Mouse (Mus musculus): ENCODE measurements around the gene Zfp518a. TPM values are rescaled to one million over a fixed set of nuclear protein-coding genes. Genes with fewer than 3 reads are reported as not detected.

Gene Zfp518a
- polyA plus RNA-seq (2015; fragmentation: Nextera tagmentation; extraction: Ambion mirVana), result 5.0 and 5.9 TPM in 2 replicates

- peak; percentile 88 for ATAC-seq (replicated peaks; ENCODE audit: insufficient number of reproducible peaks, insufficient read depth, low FRiP score, low read depth)
These were observed at the start of gene Zfp518a for GRCm38 (mm10) chr19:40894519-40895392. TSS of gene Zfp518a (plus strand) at chr19:40894705.

GRCm38 (mm10) chr19:40844731-40845130 is 49.8 kb upstream of the Zfp518a start:
- 87% methylated on average over 13 of the region's 13 CpGs for WGBS
- Histone ChIP-seq H3K9me3 (replicated peaks) (no peaks in the 10 kb centered on the region), H3K36me3 (peaks cover 28% of the 10 kb centered on the region), H3K4me3 (no peak overlapping the region), H3K4me1 (replicated peaks) (peaks cover 2% of the 10 kb centered on the region; the same call in 1 of the 2 replicates), H3K27me3 (no peaks in the 10 kb centered on the region), H3K9ac (no peak overlapping the region), H3K4me2 (no peak overlapping the region), H3K27ac (no peak overlapping the region)
- ATAC-seq (replicated peaks; ENCODE audit: insufficient number of reproducible peaks, insufficient read depth, low FRiP score, low read depth), result no peak

More at GRCm38 (mm10) chr19:40894519-40895392, at the start of gene Zfp518a:
- no peaks in the 10 kb centered on the region for H3K9me3 ChIP-seq (replicated peaks)
- peak within 1 kb of the TSS; percentile 86 for H3K27ac ChIP-seq
- peak within 1 kb of the TSS; percentile 70 for H3K9ac ChIP-seq
- peak within 1 kb of the TSS; percentile 84 for H3K4me3 ChIP-seq
- under 1% methylated on average over 89 of the region's 89 CpGs for WGBS
- H3K4me2 ChIP-seq, result peak within 1 kb of the TSS; percentile 82
- H3K27me3 ChIP-seq, result peaks cover 31% of the 10 kb centered on the region
- H3K4me1 ChIP-seq (replicated peaks), result no peaks in the 10 kb centered on the region
- H3K36me3 ChIP-seq, result no peaks in the 10 kb centered on the region; the same call in 1 of the 2 replicates

DNA sequence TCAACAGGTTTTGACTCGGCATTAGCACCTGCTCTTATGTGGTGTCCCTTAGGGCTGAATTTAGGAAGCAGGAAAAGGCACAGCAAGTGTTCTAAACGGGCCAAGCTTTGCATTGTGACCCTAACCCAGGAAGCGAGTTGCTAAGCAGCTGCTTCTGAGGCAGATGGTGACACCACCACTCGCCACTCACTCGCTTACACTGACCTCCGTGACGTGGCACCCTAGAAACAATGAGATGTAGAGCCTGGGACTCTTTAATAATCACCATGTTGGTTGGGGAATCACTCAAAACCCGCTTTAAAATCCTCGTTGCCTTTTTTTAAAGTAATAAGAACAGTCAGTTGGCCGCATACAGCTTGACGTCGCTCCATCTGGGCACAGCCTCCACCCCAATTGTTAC is 45.1 kb upstream of the Zfp518a start:
- Histone ChIP-seq H3K9me3 (replicated peaks) (no peaks in the 10 kb centered on the region), H3K9ac (no peak overlapping the region), H3K4me3 (no peak overlapping the region), H3K4me1 (replicated peaks) (no peaks in the 10 kb centered on the region), H3K4me2 (no peak overlapping the region), H3K27ac (no peak overlapping the region), H3K27me3 (no peaks in the 10 kb centered on the region), H3K36me3 (peaks cover 28% of the 10 kb centered on the region)
- WGBS, result 84% methylated on average over 12 of the region's 12 CpGs
- ATAC-seq (replicated peaks; ENCODE audit: insufficient number of reproducible peaks, insufficient read depth, low FRiP score, low read depth), result no peak

- H3K9me3 ChIP-seq (replicated peaks), result no peaks in the 10 kb centered on the region
- no peak overlapping the region for H3K4me2 ChIP-seq
- H3K4me3 ChIP-seq, result no peak overlapping the region
- H3K27me3 ChIP-seq, result no peaks in the 10 kb centered on the region; the same call in 1 of the 2 replicates
- no peak overlapping the region for H3K9ac ChIP-seq
- no peak for ATAC-seq (replicated peaks; ENCODE audit: insufficient number of reproducible peaks, insufficient read depth, low FRiP score, low read depth)
- H3K4me1 ChIP-seq (replicated peaks), result peaks cover 8% of the 10 kb centered on the region
- H3K27ac ChIP-seq, result peak overlapping the region; percentile 4; the same call in 1 of the 2 replicates
- WGBS, result 23% methylated on average over 4 of the region's 4 CpGs
- no peaks in the 10 kb centered on the region for H3K36me3 ChIP-seq
These were observed 35.0 kb upstream of the Zfp518a start for GRCm38 (mm10) chr19:40859555-40859954.

GRCm38 (mm10) chr19:40868284-40868683 is 26.2 kb upstream of the Zfp518a start:
- H3K4me1 ChIP-seq (replicated peaks), result peaks cover 4% of the 10 kb centered on the region; the same call in 1 of the 2 replicates
- no peaks in the 10 kb centered on the region for H3K9me3 ChIP-seq (replicated peaks)
- no peak overlapping the region for H3K4me2 ChIP-seq
- no peak overlapping the region for H3K27ac ChIP-seq
- WGBS, result 27% methylated on average over 5 of the region's 5 CpGs
- H3K36me3 ChIP-seq, result no peaks in the 10 kb centered on the region
- no peak overlapping the region for H3K9ac ChIP-seq
- no peak overlapping the region for H3K4me3 ChIP-seq
- H3K27me3 ChIP-seq, result peaks cover 28% of the 10 kb centered on the region
- ATAC-seq (replicated peaks; ENCODE audit: insufficient number of reproducible peaks, insufficient read depth, low FRiP score, low read depth), result no peak

GRCm38 (mm10) chr19:40869425-40870105 is 24.9 kb upstream of the Zfp518a start:
- WGBS, result 88% methylated on average over 3 of the region's 3 CpGs
- H3K27me3 ChIP-seq, result peaks cover 35% of the 10 kb centered on the region

DNA sequence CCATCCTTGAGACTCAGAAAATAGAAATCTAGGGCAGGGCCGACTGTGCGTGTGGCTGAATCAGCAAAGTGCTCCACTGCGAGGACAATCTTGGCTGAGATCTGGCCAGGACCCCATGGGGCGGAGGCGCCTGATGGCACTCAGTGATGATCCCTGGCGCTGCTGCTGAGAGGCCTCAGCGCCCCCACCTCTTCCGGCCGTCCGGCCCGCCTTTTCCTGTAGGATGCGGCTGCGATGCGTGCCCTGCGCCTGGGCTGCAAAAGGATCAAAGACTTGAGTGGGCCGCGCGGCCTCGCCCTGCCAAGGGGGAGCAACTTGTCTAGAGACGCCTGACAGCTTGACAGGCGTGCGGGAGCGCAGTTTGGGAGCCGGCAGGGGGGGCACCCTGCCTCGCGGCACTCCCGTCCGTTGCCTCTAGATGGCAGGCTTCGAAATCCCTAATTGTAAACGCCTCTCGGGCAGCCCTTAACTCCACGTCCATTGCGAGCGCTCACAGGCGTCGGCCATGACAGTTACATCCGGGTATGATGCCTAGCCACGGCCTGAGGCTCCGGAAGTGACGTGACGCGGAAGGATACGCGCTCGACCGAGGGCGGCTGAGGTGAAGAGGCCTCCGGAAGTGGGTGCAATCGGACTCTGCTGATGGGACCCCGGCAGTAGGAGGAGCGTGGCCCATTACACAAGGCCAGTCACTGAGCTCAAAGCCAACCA is 21.4 kb upstream of the Zfp518a start:
- Histone ChIP-seq H3K36me3 (no peaks in the 10 kb centered on the region), H3K4me3 (peak overlapping the region; percentile 58), H3K27ac (peak overlapping the region; percentile 65), H3K9ac (0 out of 2 replicates have a peak overlapping the region, but pooled peaks have one; percentile 39), H3K27me3 (peaks cover 52% of the 10 kb centered on the region), H3K4me1 (replicated peaks) (peaks cover 4% of the 10 kb centered on the region; the same call in 1 of the 2 replicates), H3K4me2 (peak overlapping the region; percentile 84), H3K9me3 (replicated peaks) (no peaks in the 10 kb centered on the region)
- ATAC-seq (replicated peaks; ENCODE audit: insufficient number of reproducible peaks, insufficient read depth, low FRiP score, low read depth), result peak; percentile 93
- 2% methylated on average over 51 of the region's 51 CpGs for WGBS

More at GRCm38 (mm10) chr19:40869425-40870105, 24.9 kb upstream of the Zfp518a start:
- no peaks in the 10 kb centered on the region for H3K9me3 ChIP-seq (replicated peaks)
- H3K27ac ChIP-seq, result no peak overlapping the region
- no peak for ATAC-seq (replicated peaks; ENCODE audit: insufficient number of reproducible peaks, insufficient read depth, low FRiP score, low read depth)
- H3K4me1 ChIP-seq (replicated peaks), result peaks cover 4% of the 10 kb centered on the region; the same call in 1 of the 2 replicates
- H3K4me3 ChIP-seq, result no peak overlapping the region
- no peaks in the 10 kb centered on the region for H3K36me3 ChIP-seq
- no peak overlapping the region for H3K4me2 ChIP-seq
- no peak overlapping the region for H3K9ac ChIP-seq

DNA sequence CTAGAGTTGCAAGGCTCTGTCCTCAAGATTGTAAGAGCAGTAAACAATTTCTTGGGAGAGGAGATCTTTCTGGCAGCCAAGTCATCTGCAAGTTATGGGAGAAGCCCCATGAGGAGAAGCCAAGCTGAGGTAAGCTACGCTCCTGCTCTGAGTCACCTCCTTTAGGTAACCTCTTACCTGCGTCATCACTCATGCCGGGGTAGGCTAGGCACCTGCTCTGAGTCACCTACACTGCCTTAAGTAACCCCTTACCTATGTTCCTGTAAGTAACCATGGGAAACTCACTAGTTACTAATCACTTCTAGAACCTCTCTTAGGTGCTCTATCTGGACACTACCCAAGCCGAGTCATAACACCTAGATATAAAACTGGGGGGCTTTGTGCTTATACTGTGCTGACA is 12.8 kb upstream of the Zfp518a start:
- no peak overlapping the region for H3K4me3 ChIP-seq
- no peaks in the 10 kb centered on the region for H3K4me1 ChIP-seq (replicated peaks)
- H3K36me3 ChIP-seq, result no peaks in the 10 kb centered on the region
- no peak overlapping the region for H3K27ac ChIP-seq
- 79% methylated on average over 4 of the region's 4 CpGs for WGBS
- no peak for ATAC-seq (replicated peaks; ENCODE audit: insufficient number of reproducible peaks, insufficient read depth, low FRiP score, low read depth)
- no peaks in the 10 kb centered on the region for H3K9me3 ChIP-seq (replicated peaks)
- peaks cover 81% of the 10 kb centered on the region for H3K27me3 ChIP-seq
- no peak overlapping the region for H3K9ac ChIP-seq
- no peak overlapping the region for H3K4me2 ChIP-seq

GRCm38 (mm10) chr19:40888887-40889286 is 5.6 kb upstream of the Zfp518a start:
- H3K9ac ChIP-seq, result no peak overlapping the region
- H3K27ac ChIP-seq, result no peak overlapping the region
- ATAC-seq (replicated peaks; ENCODE audit: insufficient number of reproducible peaks, insufficient read depth, low FRiP score, low read depth), result no peak
- H3K4me1 ChIP-seq (replicated peaks), result no peaks in the 10 kb centered on the region
- no peaks in the 10 kb centered on the region for H3K36me3 ChIP-seq
- no peaks in the 10 kb centered on the region for H3K9me3 ChIP-seq (replicated peaks)
- peaks cover 68% of the 10 kb centered on the region for H3K27me3 ChIP-seq
- 78% methylated on average over 1 of the region's 1 CpGs for WGBS
- no peak overlapping the region for H3K4me3 ChIP-seq
- no peak overlapping the region for H3K4me2 ChIP-seq

GRCm38 (mm10) chr19:40894071-40894506 is 416 bp upstream of the Zfp518a start:
- Histone ChIP-seq H3K4me1 (replicated peaks) (no peaks in the 10 kb centered on the region), H3K4me3 (peak overlapping the region; percentile 84), H3K4me2 (peak overlapping the region; percentile 82), H3K27ac (peak overlapping the region; percentile 86), H3K36me3 (no peaks in the 10 kb centered on the region; the same call in 1 of the 2 replicates), H3K9ac (peak overlapping the region; percentile 70; the same call in 1 of the 2 replicates), H3K27me3 (peaks cover 33% of the 10 kb centered on the region), H3K9me3 (replicated peaks) (no peaks in the 10 kb centered on the region)
- ATAC-seq (replicated peaks; ENCODE audit: insufficient number of reproducible peaks, insufficient read depth, low FRiP score, low read depth), result peak; percentile 22; the same call in 1 of the 2 replicates
- 49% methylated on average over 21 of the region's 21 CpGs for WGBS

GRCm38 (mm10) chr19:40895393-40895703 is 843 bp downstream of the Zfp518a start:
- Histone ChIP-seq H3K4me1 (replicated peaks) (no peaks in the 10 kb centered on the region), H3K36me3 (no peaks in the 10 kb centered on the region; the same call in 1 of the 2 replicates), H3K4me2 (peak overlapping the region; percentile 82), H3K9me3 (replicated peaks) (no peaks in the 10 kb centered on the region), H3K27me3 (peaks cover 27% of the 10 kb centered on the region), H3K9ac (peak overlapping the region; percentile 70), H3K27ac (peak overlapping the region; percentile 86; the same call in 1 of the 2 replicates), H3K4me3 (peak overlapping the region; percentile 84)
- WGBS, result 1% methylated on average over 6 of the region's 6 CpGs
- no peak for ATAC-seq (replicated peaks; ENCODE audit: insufficient number of reproducible peaks, insufficient read depth, low FRiP score, low read depth)

All from heart, embryonic 15.5 days (tissue).